Mouse (Mus musculus): ENCODE results near the gene Mbtps2.

The Mbtps2 gene

GRCm38 (mm10) chrX:157598186-157598996 lies at the start of gene Mbtps2:
Gene Mbtps2, minus strand, starts transcription at chrX:157598715.
- peak; percentile 29 to 52 for DNase-seq

DNA sequence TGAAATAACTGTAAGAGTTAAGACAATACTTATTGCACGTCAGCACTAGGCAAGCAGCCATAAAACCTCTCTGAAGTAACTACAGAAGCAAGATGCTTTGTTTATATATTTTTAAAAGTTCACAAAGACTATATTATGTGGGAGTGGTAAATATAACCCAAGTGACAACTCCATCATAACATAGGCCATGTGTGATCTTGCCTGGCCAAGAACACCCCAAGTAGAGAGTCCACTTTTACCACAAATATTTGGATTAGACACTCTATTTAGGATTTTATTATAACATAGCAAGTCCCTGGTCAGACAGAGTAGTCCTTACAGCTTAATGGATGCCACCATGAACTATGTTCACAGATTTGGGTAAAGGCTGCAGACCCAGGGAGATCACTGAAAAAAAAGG lies 47.9 kb upstream of the Mbtps2 start:
- no peak for DNase-seq

DNA sequence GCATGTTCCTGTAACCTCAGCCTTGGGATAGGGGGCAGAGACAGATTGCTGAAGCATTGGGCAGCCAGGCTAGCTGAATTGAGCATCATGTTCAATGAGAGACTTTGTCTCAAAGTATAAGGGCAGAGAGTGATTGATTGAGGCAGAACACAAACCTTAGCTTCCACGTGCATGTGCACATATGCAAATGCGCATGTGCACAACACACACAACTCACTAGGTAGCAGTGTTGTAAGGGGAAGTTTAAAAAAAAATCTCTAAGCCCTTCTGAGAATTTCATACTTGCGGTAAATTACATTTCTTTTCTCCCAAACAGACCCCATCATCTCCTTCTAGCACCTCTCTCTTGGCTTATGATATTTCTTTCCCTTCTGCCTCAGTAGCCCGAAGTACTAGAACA lies 46.2 kb upstream of the Mbtps2 start:
- no peak for DNase-seq

- DNase-seq, result peak in 1 of 2 experiments; percentile 27
These were observed 45.8 kb upstream of the Mbtps2 start for GRCm38 (mm10) chrX:157644300-157644699.

GRCm38 (mm10) chrX:157642856-157643255 lies 44.3 kb upstream of the Mbtps2 start:
- no peak for DNase-seq

GRCm38 (mm10) chrX:157637253-157637652 lies 38.7 kb upstream of the Mbtps2 start:
- no peak for DNase-seq

DNA sequence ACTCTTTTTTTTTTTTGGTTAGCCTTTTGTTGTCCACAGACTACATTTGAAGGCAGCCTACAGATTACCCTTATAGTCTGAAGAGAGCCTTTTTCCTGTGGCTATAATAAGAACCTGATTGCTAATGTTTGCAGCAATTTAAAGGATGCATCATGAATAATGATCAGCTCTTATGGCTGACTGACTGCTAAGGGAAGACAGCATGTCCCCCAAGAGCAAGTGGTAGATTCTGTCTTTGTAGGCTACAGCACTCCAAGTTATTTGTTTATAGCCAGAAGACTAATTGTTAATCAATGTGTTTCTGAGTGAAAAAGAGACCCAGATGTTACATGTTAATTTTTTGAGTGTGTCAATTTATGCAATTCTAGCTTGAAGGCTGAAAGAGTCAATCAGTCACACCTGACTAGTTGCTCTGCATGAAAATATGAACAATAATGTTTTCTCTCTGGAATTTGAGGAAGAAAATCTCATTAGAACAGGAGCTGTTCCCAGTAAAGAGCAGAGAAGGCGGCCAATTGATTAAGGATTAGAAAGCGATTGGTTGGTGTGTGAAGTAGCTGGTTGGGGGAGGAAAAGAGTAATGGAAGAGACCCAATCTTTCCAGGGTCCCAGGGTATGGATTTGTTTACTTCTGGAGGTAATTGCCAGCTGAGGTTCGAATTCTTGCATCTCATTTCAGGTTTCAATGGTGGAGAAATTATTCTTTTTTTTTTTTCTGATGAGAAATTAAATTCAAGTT lies 35.3 kb upstream of the Mbtps2 start:
- DNase-seq, result no peak

DNA sequence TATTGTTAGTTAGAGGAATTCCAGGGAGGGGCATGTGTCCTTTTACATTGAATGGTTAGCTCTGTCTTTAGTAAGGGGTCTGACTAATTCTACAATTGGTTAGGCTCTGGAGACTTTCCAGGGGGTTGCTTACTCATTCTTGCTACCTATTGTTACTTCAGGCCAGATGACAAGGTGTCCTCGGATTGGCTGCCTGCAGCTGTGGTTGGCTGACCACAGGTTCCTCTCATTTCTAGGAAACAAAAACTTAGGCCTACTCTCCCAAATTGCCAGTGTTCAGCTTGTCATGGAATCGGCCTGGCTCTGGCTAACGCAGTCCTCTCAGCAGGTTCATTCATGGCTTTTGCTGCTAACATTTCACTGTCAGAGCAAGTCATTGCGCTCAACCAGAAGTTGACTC lies 31.8 kb upstream of the Mbtps2 start:
- DNase-seq, result no peak

- no peak for DNase-seq
These were observed 14.4 kb upstream of the Mbtps2 start for GRCm38 (mm10) chrX:157612894-157613293.

DNA sequence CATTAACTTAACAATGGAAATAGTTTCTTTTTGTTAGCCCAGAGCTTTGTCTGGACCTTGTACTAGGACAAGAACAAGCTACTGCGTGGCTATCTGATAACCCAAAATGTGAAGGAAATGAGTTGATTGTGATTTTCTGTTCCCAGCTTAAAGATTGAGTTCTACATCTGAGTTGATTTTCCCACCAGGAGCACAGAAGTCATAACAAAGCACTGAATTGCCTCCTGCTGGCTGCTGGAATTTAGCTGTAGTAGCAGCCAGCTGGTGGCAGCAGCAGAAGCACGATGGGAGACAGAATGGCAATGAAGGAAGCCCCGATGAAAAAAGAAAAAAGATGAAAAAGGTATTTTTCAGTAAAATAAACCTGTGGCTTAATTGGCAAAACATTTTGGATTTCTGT lies 2.9 kb upstream of the Mbtps2 start:
- DNase-seq, result no peak

GRCm38 (mm10) chrX:157597585-157598185 lies 830 bp downstream of the Mbtps2 start:
- no peak for DNase-seq

DNA sequence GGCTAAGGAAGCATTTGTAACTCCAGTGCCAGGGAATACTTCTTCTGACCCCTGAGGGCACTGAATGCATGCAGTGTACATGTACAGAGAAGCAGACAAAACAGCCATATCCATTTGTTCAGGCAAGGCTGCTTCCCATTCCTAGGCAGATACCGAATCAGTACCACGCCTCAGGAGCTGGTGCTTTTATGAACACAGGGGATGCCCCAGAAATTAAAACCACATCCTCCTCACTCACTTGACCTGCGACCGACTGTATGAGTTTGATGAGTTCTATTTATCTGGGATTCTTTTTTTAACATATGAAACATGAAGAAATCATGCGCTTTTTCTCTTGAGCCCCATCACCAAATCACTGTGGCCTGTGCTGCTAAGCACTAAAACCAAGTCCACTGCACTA lies 1.7 kb downstream of the Mbtps2 start:
- DNase-seq, result no peak

- no peak for DNase-seq
These were observed 2.6 kb downstream of the Mbtps2 start for GRCm38 (mm10) chrX:157595927-157596326.

- DNase-seq, result no peak
These were observed 3.9 kb downstream of the Mbtps2 start for GRCm38 (mm10) chrX:157594606-157595005.

DNA sequence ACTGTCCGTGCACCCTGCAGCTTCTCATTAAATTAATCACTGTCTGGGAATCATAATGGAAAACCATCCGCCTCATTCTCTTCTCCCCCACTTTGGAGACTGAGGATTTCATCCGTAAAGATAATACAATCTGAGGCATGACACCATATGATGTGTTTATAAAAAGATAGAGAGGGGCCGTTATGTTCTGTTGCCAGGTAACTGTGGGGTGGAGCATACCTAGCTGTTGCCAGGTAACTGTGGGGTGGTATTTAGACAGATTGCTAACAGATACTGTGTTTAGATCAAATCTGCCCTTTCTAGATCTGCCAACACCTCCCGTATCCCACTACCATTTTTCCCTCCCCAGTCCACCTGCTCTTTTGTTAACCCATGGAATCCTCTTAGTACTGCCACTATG lies 11.5 kb downstream of the Mbtps2 start:
- no peak for DNase-seq

DNA sequence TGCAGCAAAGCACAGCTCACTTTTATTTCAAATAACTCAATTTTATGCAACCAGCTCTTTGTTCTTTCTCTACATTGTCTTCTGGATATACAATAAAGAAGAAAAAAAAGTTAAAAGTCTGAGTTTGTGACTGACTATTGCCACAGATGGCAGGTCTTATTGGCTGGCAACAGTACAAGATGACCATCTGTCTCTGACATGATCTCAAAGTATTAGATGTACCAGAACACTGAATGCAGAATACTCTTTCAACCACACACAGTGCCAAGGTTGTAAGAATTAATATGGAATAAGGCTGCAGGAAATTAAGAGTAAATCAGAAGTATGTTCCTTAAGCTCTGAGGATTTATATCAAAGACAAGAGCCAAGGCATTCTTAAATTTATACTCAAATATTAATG lies 12.1 kb downstream of the Mbtps2 start:
- no peak for DNase-seq

DNA sequence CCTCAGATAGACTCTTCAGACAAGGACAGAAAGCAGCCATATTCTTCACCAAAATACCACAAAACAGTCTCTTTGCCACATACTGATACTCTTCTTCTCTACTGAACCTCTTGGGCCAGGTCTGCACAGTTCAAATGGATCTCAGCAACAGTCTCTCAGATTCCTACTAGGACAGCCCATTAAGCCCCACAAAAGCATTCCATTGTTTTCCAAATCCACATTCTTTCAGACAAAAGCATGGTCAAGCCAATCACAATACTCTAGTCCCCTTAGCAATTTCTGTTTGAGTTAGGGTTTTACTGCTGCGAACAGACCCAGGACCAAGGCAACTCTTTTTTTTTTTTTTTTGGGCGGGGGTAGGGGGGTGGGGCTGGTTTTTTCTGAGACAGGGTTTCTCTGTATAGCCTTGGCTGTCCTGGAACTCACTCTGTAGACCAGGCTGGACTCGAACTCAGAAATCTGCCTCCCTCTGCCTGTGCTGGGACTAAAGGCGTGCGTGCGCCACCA lies 19.4 kb downstream of the Mbtps2 start:
- no peak for DNase-seq

- DNase-seq, result no peak
These were observed 23.8 kb downstream of the Mbtps2 start for GRCm38 (mm10) chrX:157574683-157575082.

GRCm38 (mm10) chrX:157568840-157569239 lies 29.7 kb downstream of the Mbtps2 start, which contains the start of gene Yy2:
Gene Yy2, minus strand, starts transcription at chrX:157568985.
- no peak for DNase-seq

DNA sequence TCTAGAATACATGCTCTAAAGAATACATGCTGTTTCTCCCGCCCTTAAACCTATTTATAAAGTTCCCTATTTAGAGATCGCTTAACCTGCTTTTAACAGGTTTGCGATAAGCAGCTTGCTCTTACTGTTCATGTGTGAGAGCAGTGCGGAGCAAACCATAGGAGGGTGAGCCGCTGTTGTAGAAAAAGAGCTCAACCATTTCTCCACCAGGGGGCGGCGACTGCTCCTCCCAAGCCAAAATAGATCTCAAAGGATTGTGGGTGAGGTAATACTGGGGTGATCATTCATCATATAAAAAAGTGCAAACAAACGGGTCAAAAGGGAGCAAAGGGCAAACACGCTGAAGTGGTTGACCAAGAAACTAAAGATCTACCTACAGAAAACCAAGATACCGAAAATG lies 34.7 kb downstream of the Mbtps2 start:
- DNase-seq, result peak in 1 of 2 experiments; percentile 19

- no peak for DNase-seq
These were observed 51.4 kb downstream of the Mbtps2 start for GRCm38 (mm10) chrX:157547082-157547481.

DNA sequence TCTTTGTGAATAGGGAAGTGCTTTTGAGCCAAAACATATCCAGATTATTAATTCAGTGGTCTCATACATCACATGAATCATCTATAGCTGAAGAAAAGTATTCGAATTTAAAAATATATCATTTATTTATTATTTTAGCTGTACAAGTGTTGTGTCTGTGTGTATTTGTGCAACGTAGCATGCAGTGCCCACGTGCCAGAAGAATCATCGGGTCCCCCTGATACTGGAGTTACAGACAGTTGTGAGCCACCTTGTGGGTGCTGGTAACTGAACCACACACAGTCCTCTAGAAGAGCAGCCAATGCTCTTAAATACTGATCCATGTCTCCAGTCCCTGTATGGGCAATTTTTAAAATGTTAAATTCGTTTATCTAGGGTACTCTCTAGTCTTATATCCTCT lies 92.1 kb downstream of the Mbtps2 start:
- DNase-seq, result no peak

- no peak for DNase-seq
These were observed 94.0 kb downstream of the Mbtps2 start for GRCm38 (mm10) chrX:157504506-157504905.

GRCm38 (mm10) chrX:157501871-157502270 lies 96.6 kb downstream of the Mbtps2 start:
- no peak for DNase-seq

Data from spleen, adult 18-20 months (tissue).